Mouse (Mus musculus): Measurements from ENCODE around the gene Hbp1. TPM values are rescaled to one million over a fixed set of nuclear protein-coding genes. Genes with fewer than 3 reads are reported as not detected.

The Hbp1 gene
- polyA plus RNA-seq, 1 experiment, result 9.6 TPM

GRCm38 (mm10) chr12:31939026-31939425 is 11.3 kb downstream of the Hbp1 start:
- peaks cover 55% of the 10 kb centered on the region for H3K36me3 ChIP-seq (ENCODE audit: control insufficient read depth, insufficient read depth)
- H3K79me3 ChIP-seq (ENCODE audit: low read depth), result no peaks in the 10 kb centered on the region
- H3K27me3 ChIP-seq (ENCODE audit: control insufficient read depth, insufficient read depth, insufficient read length), result no peaks in the 10 kb centered on the region
- TF ChIP-seq USF1 (IDR thresholded peaks at IDR 0.05; ENCODE audit: low read depth) (no peak), MYOG (IDR thresholded peaks at IDR 0.05; ENCODE audit: control insufficient read depth, extremely low read depth, insufficient read length) (no peak), FOSL1 (IDR thresholded peaks at IDR 0.05; ENCODE audit: insufficient read depth, low read length, poor library complexity, severe bottlenecking) (no peak), CEBPB (IDR thresholded peaks at IDR 0.05; ENCODE audit: low read depth) (no peak), MYOD1 (IDR thresholded peaks at IDR 0.05; ENCODE audit: control insufficient read depth, insufficient read length, low read depth) (no peak), MAX (IDR thresholded peaks at IDR 0.05) (no peak), CTCF (IDR thresholded peaks at IDR 0.05; ENCODE audit: control insufficient read depth, insufficient read depth, insufficient read length) (no peak)
- H3ac ChIP-seq (ENCODE audit: control insufficient read depth, insufficient read length, low read depth), result no peak overlapping the region
- no peak overlapping the region for H3K4me3 ChIP-seq (ENCODE audit: insufficient read depth, poor library complexity, severe bottlenecking)
- no peaks in the 10 kb centered on the region for H3K79me2 ChIP-seq (ENCODE audit: control insufficient read depth, insufficient read depth)

DNA sequence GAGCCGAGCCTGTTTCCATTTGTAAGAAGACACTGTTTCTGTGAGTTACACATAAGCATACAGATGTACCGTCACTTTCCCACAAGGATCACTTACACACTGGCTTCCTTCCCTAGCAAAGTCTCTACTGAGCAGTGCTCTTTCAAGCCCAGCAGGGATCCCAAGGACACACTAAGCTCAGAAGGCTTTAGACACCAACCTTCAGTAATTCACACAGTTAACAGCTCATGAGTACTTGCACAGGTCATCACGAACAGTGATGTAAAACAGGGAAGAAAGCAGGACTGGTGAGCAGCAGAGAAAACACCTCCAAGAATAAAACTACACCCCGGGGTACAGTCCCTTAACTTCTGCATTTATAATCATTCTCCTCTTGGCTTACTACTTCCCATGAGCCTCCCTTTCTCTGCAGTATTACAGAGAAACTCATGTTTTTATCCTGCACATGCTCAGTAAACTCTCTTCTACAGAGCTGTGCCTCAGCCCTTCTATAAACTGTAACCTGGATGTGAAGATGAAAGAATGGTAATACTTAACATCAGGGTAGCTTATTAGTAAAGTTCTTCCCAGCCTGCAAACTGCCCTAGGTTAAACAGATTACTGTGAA is 11.8 kb downstream of the Hbp1 start:
- Histone ChIP-seq H3ac (ENCODE audit: control insufficient read depth, insufficient read length, low read depth) (no peak overlapping the region), H3K4me3 (ENCODE audit: insufficient read depth, poor library complexity, severe bottlenecking) (no peak overlapping the region), H3K27me3 (ENCODE audit: control insufficient read depth, insufficient read depth, insufficient read length) (no peaks in the 10 kb centered on the region), H3K79me2 (ENCODE audit: control insufficient read depth, insufficient read depth) (no peaks in the 10 kb centered on the region), H3K79me3 (ENCODE audit: low read depth) (no peaks in the 10 kb centered on the region), H3K36me3 (ENCODE audit: control insufficient read depth, insufficient read depth) (peaks cover 55% of the 10 kb centered on the region)
- TF ChIP-seq USF1 (IDR thresholded peaks at IDR 0.05; ENCODE audit: low read depth) (no peak), MAX (IDR thresholded peaks at IDR 0.05) (no peak), MYOG (IDR thresholded peaks at IDR 0.05; ENCODE audit: control insufficient read depth, extremely low read depth, insufficient read length) (no peak), CTCF (IDR thresholded peaks at IDR 0.05; ENCODE audit: control insufficient read depth, insufficient read depth, insufficient read length) (no peak), FOSL1 (IDR thresholded peaks at IDR 0.05; ENCODE audit: insufficient read depth, low read length, poor library complexity, severe bottlenecking) (no peak)

GRCm38 (mm10) chr12:31937613-31938012 is 12.7 kb downstream of the Hbp1 start:
- peaks cover 57% of the 10 kb centered on the region for H3K36me3 ChIP-seq (ENCODE audit: control insufficient read depth, insufficient read depth)
- H3K4me3 ChIP-seq (ENCODE audit: insufficient read depth, poor library complexity, severe bottlenecking), result no peak overlapping the region
- no peaks in the 10 kb centered on the region for H3K79me2 ChIP-seq (ENCODE audit: control insufficient read depth, insufficient read depth)
- no peak overlapping the region for H3ac ChIP-seq (ENCODE audit: control insufficient read depth, insufficient read length, low read depth)
- H3K27me3 ChIP-seq (ENCODE audit: control insufficient read depth, insufficient read depth, insufficient read length), result no peaks in the 10 kb centered on the region
- TF ChIP-seq USF1 (IDR thresholded peaks at IDR 0.05; ENCODE audit: low read depth) (no peak), CEBPB (IDR thresholded peaks at IDR 0.05; ENCODE audit: low read depth) (no peak), MAX (IDR thresholded peaks at IDR 0.05) (no peak)
- H3K79me3 ChIP-seq (ENCODE audit: low read depth), result no peaks in the 10 kb centered on the region

GRCm38 (mm10) chr12:31936657-31937300 is 13.6 kb downstream of the Hbp1 start:
- no peaks in the 10 kb centered on the region for H3K79me2 ChIP-seq (ENCODE audit: control insufficient read depth, insufficient read depth)
- TF ChIP-seq USF1 (IDR thresholded peaks at IDR 0.05; ENCODE audit: low read depth), result no peak
- no peak for TF ChIP-seq MAX (IDR thresholded peaks at IDR 0.05)
- no peak overlapping the region for H3K4me3 ChIP-seq (ENCODE audit: insufficient read depth, poor library complexity, severe bottlenecking)
- no peaks in the 10 kb centered on the region for H3K27me3 ChIP-seq (ENCODE audit: control insufficient read depth, insufficient read depth, insufficient read length)
- no peaks in the 10 kb centered on the region for H3K79me3 ChIP-seq (ENCODE audit: low read depth)
- no peak overlapping the region for H3ac ChIP-seq (ENCODE audit: control insufficient read depth, insufficient read length, low read depth)
- H3K36me3 ChIP-seq (ENCODE audit: control insufficient read depth, insufficient read depth), result peaks cover 64% of the 10 kb centered on the region

- Histone ChIP-seq H3K36me3 (ENCODE audit: control insufficient read depth, insufficient read depth) (peaks cover 54% of the 10 kb centered on the region), H3K79me2 (ENCODE audit: control insufficient read depth, insufficient read depth) (no peaks in the 10 kb centered on the region), H3ac (ENCODE audit: control insufficient read depth, insufficient read length, low read depth) (no peak overlapping the region), H3K4me3 (ENCODE audit: insufficient read depth, poor library complexity, severe bottlenecking) (no peak overlapping the region), H3K79me3 (ENCODE audit: low read depth) (no peaks in the 10 kb centered on the region), H3K27me3 (ENCODE audit: control insufficient read depth, insufficient read depth, insufficient read length) (no peaks in the 10 kb centered on the region)
- no peak for TF ChIP-seq MYOG (IDR thresholded peaks at IDR 0.05; ENCODE audit: control insufficient read depth, extremely low read depth, insufficient read length)
- no peak for TF ChIP-seq CTCF (IDR thresholded peaks at IDR 0.05; ENCODE audit: control insufficient read depth, insufficient read depth, insufficient read length)
- no peak for TF ChIP-seq FOSL1 (IDR thresholded peaks at IDR 0.05; ENCODE audit: insufficient read depth, low read length, poor library complexity, severe bottlenecking)
- no peak for TF ChIP-seq CEBPB (IDR thresholded peaks at IDR 0.05; ENCODE audit: low read depth)
These were observed 18.5 kb downstream of the Hbp1 start for GRCm38 (mm10) chr12:31931818-31932217.

GRCm38 (mm10) chr12:31928498-31928897 is 21.8 kb downstream of the Hbp1 start:
- H3K79me2 ChIP-seq (ENCODE audit: control insufficient read depth, insufficient read depth), result no peaks in the 10 kb centered on the region
- H3K36me3 ChIP-seq (ENCODE audit: control insufficient read depth, insufficient read depth), result peaks cover 59% of the 10 kb centered on the region
- H3K79me3 ChIP-seq (ENCODE audit: low read depth), result no peaks in the 10 kb centered on the region
- H3ac ChIP-seq (ENCODE audit: control insufficient read depth, insufficient read length, low read depth), result no peak overlapping the region
- no peak for TF ChIP-seq CTCF (IDR thresholded peaks at IDR 0.05; ENCODE audit: control insufficient read depth, insufficient read depth, insufficient read length)
- TF ChIP-seq MAX (IDR thresholded peaks at IDR 0.05), result no peak
- TF ChIP-seq MYOG (IDR thresholded peaks at IDR 0.05; ENCODE audit: control insufficient read depth, extremely low read depth, insufficient read length), result no peak
- no peak for TF ChIP-seq CEBPB (IDR thresholded peaks at IDR 0.05; ENCODE audit: low read depth)
- TF ChIP-seq FOSL1 (IDR thresholded peaks at IDR 0.05; ENCODE audit: insufficient read depth, low read length, poor library complexity, severe bottlenecking), result no peak
- TF ChIP-seq MYOD1 (IDR thresholded peaks at IDR 0.05; ENCODE audit: control insufficient read depth, insufficient read length, low read depth), result no peak
- no peak for TF ChIP-seq USF1 (IDR thresholded peaks at IDR 0.05; ENCODE audit: low read depth)
- H3K27me3 ChIP-seq (ENCODE audit: control insufficient read depth, insufficient read depth, insufficient read length), result no peaks in the 10 kb centered on the region
- no peak overlapping the region for H3K4me3 ChIP-seq (ENCODE audit: insufficient read depth, poor library complexity, severe bottlenecking)

Measured in C2C12 (cell line).